Mouse (Mus musculus) olfactory bulb, adult 2 months (tissue): ENCODE measurements at regions not wholly inside any gene's neighbourhood (a gene's known extent, or its start where the extent isn't known, plus 50 kb on each side); places are given as distances from the start of the nearest gene placed in this dataset.

Source experiments
- CTCF ChIP-seq: fragments of 200-500 bp; IDR thresholded peaks from 2 replicates; pipeline ENCODE4 v1.5.1; 2012; ENCODE audit warnings: low read depth, mild to moderate bottlenecking, low read length, moderate library complexity; ENCODE audit not compliant: insufficient read depth
- POLR2A ChIP-seq: fragments of 200-500 bp; IDR thresholded peaks from 2 replicates; pipeline ENCODE4 v1.6.1; 2012; ENCODE audit warnings: mild to moderate bottlenecking, low read depth, low read length, moderate library complexity; ENCODE audit not compliant: insufficient read depth

DNA sequence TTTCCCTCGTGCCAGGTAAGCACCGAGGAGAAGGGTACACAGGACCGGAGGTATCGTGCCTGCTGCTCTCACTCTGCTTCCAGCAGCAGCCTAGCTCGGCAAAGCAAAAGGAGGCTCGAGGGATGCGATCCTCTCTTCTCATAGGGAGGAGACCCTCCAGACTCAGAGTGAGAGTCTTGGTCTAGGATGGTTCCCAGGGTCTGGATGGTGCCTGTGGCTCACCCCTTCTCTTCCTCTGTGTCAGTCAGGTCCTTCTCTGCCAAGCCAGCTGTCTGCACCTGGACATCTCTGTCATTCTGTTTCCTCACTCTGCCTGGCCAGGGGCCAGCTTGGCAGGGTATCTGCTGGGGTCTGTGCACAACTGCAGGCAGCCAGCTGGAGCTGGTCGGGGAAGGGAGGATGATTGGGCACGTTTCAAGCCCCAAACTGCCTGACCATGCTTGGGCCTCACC, 76.9 kb upstream of the Fyn start:
- TF ChIP-seq CTCF, result no peak
- no peak for TF ChIP-seq POLR2A
